Mouse (Mus musculus): Measurements from ENCODE around the gene Cpt1a. TPM values are rescaled to one million over a fixed set of nuclear protein-coding genes. Genes with fewer than 3 reads are reported as not detected.

The Cpt1a gene
- polyA plus RNA-seq, 1 experiment from 2014 or later = 5.8 TPM

DNA sequence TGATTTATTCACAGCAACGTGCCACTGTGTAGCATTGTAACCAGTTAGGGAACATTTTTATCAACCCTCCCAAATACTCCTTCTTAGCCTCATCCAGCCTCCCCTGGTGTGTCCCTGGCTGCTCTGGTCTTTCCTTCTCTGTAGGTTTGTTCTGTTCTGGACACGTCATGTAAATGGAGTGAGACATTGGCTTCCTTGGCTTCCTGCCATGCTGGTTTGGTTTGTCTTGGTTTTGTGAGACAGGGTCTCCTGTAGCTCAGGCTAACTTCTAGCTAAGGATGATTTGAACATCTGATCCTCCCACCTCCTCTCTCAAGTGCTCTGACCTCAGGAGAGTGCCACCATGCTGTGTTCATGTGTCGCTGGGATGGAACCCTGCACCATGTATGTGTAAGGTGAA, 21.8 kb downstream of the Cpt1a start:
- Histone ChIP-seq H3K4me3 (replicated peaks) (no peak overlapping the region), H3K9me3 (replicated peaks) (no peaks in the 10 kb centered on the region)
- 60% methylated on average over 3 of the region's 3 CpGs for WGBS (ENCODE audit: insufficient replicate concordance)

DNA sequence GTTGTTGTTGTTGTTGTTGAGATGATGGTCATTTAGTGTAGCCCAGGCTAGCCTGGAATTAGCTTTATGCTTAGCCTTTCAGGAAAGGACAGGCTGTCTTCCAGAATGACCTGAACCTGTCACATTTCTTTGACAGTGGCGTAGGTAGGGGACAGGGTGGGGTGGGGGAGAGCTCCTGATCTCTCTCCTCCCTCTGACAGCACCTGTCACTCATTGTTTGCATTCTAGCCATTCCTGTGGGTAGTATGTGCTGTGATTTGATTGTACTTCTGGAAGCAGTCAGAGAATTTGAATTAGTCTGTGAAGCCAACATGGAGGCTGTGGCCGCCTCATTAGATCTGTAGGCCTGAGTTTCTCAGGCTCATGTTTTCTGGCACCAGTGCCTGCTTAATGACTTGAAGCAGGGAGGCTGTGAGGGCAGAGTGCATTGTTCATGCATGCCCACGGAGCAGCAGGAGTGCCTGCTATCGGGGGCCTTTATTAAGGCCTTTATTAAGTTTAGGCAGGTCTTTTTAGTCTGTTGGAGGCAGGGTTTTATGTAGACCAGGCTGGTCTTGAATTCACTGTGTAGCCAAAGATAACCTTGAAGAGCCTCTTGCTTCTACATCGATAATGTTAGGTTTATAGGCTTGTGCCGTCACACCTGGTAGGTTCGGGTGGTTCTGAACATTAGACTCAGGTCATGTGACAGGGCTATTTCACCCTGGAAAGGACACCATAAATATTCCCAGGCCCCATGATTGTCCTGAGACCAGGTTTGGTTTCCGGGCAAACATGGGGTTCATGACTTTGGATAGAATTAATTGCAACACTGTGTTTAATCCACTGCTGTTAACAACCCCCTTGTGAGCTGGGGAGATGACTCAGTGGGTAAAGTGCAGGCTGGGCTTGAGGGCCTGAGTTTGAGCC, 22.8 kb downstream of the Cpt1a start:
- Histone ChIP-seq H3K9me3 (replicated peaks) (no peaks in the 10 kb centered on the region), H3K36me3 (replicated peaks) (no peaks in the 10 kb centered on the region), H3K4me1 (replicated peaks) (no peaks in the 10 kb centered on the region; the same call in 1 of the 2 replicates), H3K27me3 (no peaks in the 10 kb centered on the region), H3K4me2 (no peak overlapping the region), H3K4me3 (replicated peaks) (no peak overlapping the region), H3K27ac (replicated peaks) (no peak overlapping the region), H3K9ac (no peak overlapping the region)
- WGBS (ENCODE audit: insufficient replicate concordance) = 72% methylated on average over 8 of the region's 8 CpGs
- no peak for ATAC-seq (ENCODE audit: insufficient read depth)

More for the DNA sequence above, 21.8 kb downstream of the Cpt1a start:
- ATAC-seq (ENCODE audit: insufficient read depth) = no peak
- no peak overlapping the region for H3K27ac ChIP-seq (replicated peaks)
- H3K9ac ChIP-seq = no peak overlapping the region
- H3K27me3 ChIP-seq = no peaks in the 10 kb centered on the region
- no peaks in the 10 kb centered on the region; the same call in 1 of the 2 replicates for H3K4me1 ChIP-seq (replicated peaks)
- H3K4me2 ChIP-seq = no peak overlapping the region
- no peaks in the 10 kb centered on the region for H3K36me3 ChIP-seq (replicated peaks)

DNA sequence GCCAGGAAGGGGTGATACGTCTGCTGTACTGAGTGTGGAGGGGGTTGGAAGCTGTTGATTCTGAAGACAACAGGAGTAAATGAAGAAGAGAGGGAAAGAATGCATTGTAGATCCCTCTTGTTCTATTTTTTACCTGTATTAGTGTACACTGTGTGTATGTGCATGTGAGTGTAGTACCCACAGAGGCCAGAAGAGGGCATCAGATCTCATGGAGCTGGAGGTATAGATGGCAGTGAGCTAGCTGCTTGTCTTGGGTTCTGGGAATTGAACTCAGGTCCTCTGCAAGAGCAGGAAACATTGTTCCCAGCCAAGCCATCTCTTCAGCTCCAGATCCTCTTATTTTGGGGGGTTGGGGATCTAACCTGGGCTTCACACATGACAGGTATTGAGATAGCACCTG, 25.6 kb downstream of the Cpt1a start:
- Histone ChIP-seq H3K9me3 (replicated peaks) (no peaks in the 10 kb centered on the region), H3K4me3 (replicated peaks) (no peak overlapping the region), H3K27me3 (no peaks in the 10 kb centered on the region), H3K4me2 (no peak overlapping the region), H3K27ac (replicated peaks) (no peak overlapping the region), H3K4me1 (replicated peaks) (no peaks in the 10 kb centered on the region; the same call in 1 of the 2 replicates), H3K9ac (no peak overlapping the region), H3K36me3 (replicated peaks) (no peaks in the 10 kb centered on the region)
- no peak for ATAC-seq (ENCODE audit: insufficient read depth)
- WGBS (ENCODE audit: insufficient replicate concordance) = 81% methylated on average over 1 of the region's 1 CpGs

DNA sequence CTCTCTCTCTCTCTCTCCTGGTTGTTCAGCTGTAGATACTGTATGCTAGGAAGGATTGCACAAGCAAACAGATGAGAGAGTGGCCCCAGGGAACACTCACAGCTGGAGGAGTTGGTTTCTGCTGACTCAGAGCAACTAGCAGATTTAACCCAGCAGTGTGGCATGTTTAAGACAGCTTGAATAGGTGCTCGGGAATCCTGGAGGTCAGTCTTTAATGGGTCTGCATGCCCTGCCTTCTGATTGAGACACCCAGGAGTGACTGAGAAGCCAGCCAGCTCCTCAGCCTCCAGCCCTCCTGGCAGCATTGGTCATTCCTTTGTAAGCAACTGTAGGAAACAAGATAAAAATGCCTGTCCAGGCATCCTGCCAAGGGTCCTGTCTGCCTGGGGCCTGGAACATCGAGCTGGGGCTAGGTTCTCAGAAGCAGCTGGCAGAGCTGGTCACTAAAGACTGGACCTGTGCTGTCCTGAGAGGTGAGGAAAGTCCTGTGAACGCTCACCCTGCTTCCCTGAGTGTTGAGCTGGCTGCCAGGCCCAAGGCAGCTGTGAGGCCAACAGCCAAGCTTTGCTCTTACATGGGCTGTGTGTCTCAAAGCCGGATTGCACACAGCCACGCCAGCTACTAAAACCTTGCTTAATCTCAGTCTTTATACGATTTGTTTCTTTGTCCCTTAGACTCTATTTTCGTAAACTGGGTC, 31.4 kb downstream of the Cpt1a start:
- 54% methylated on average over 7 of the region's 7 CpGs for WGBS (ENCODE audit: insufficient replicate concordance)
- peaks cover 13% of the 10 kb centered on the region; the same call in 1 of the 2 replicates for H3K36me3 ChIP-seq (replicated peaks)
- H3K9ac ChIP-seq = no peak overlapping the region; the same call in 1 of the 2 replicates
- peaks cover 7% of the 10 kb centered on the region for H3K4me1 ChIP-seq (replicated peaks)
- 0 out of 2 replicates have a peak, but pooled peaks cover 2% of the 10 kb centered on the region for H3K9me3 ChIP-seq (replicated peaks)
- no peaks in the 10 kb centered on the region for H3K27me3 ChIP-seq
- H3K4me3 ChIP-seq (replicated peaks) = no peak overlapping the region
- H3K4me2 ChIP-seq = no peak overlapping the region
- no peak for ATAC-seq (ENCODE audit: insufficient read depth)
- H3K27ac ChIP-seq (replicated peaks) = no peak overlapping the region

DNA sequence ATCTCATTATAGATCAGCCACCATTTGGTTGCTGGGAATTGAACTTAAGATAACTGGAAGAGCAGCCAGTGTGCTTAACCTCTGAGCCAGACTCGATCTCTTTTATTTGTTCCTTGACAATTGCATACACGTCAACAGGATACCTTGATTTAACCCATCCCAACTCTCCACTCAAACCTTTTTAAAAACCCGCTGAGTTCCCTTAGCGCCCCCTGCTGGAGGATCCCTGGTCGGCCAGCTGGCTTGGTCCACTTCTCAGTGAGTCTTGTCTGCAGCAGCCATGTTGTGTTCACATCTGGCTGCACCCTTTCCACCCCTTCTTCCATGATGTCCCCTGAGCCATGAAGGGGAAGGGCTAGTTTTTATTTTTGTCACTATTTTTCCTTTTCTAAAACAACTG, 33.0 kb downstream of the Cpt1a start:
- peaks cover 17% of the 10 kb centered on the region; the same call in 1 of the 2 replicates for H3K36me3 ChIP-seq (replicated peaks)
- WGBS (ENCODE audit: insufficient replicate concordance) = 69% methylated on average over 5 of the region's 5 CpGs
- no peak for ATAC-seq (ENCODE audit: insufficient read depth)

DNA sequence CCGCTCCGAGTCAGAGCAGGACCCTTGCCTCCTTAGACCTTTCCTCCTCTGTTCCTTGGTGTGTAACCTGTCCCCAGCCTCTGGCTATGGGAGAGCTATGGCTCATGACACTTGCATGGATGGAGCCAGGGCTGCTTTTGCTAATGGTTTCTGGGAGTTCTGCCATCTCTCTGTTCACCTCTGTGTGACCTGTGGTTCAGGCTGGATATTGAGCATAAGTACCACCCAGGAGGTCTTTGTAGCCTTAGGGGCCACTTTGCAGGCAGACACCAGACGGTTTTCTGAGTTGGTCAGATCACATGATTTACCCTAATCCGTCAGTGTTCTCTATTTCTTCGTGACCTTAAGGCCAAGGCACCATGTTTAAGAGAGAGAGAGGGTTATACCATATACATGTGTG, 34.4 kb downstream of the Cpt1a start:
- ATAC-seq (ENCODE audit: insufficient read depth) = no peak
- Histone ChIP-seq H3K27me3 (no peaks in the 10 kb centered on the region), H3K4me1 (replicated peaks) (peaks cover 13% of the 10 kb centered on the region), H3K9me3 (replicated peaks) (0 out of 2 replicates have a peak, but pooled peaks cover 2% of the 10 kb centered on the region), H3K36me3 (replicated peaks) (peaks cover 17% of the 10 kb centered on the region; the same call in 1 of the 2 replicates), H3K4me2 (no peak overlapping the region), H3K4me3 (replicated peaks) (no peak overlapping the region), H3K27ac (replicated peaks) (no peak overlapping the region), H3K9ac (no peak overlapping the region)
- WGBS (ENCODE audit: insufficient replicate concordance) = 76% methylated on average over 5 of the region's 5 CpGs

More for the DNA sequence above, 33.0 kb downstream of the Cpt1a start:
- H3K4me3 ChIP-seq (replicated peaks) = no peak overlapping the region
- no peak overlapping the region for H3K9ac ChIP-seq
- no peak overlapping the region for H3K4me2 ChIP-seq
- H3K4me1 ChIP-seq (replicated peaks) = peaks cover 7% of the 10 kb centered on the region
- H3K27me3 ChIP-seq = no peaks in the 10 kb centered on the region
- H3K27ac ChIP-seq (replicated peaks) = no peak overlapping the region
- H3K9me3 ChIP-seq (replicated peaks) = 0 out of 2 replicates have a peak, but pooled peaks cover 2% of the 10 kb centered on the region

DNA sequence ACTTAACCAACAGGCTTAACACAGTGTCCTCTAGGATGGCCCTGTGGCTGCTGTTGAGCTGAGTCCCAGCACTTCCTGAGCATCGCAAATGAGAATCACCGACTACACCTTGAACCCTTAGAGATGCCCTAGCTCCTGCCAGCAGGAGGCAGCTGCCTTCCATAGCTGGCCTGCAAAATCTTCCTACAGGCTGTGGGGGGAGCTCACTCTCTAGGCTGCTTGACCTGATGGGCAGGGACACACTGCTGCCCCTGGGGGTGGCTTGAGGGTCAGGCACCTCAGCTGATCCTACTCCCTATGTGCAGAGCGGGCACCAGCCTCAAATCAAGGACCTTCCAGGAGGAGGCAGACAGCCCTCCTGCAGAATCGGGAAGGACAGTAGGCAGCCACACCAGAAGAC, 35.5 kb downstream of the Cpt1a start:
- no peak overlapping the region for H3K9ac ChIP-seq
- 0 out of 2 replicates have a peak, but pooled peaks cover 2% of the 10 kb centered on the region for H3K9me3 ChIP-seq (replicated peaks)
- WGBS (ENCODE audit: insufficient replicate concordance) = 78% methylated on average over 4 of the region's 4 CpGs
- no peak overlapping the region for H3K4me2 ChIP-seq
- no peak overlapping the region for H3K4me3 ChIP-seq (replicated peaks)
- H3K27me3 ChIP-seq = no peaks in the 10 kb centered on the region
- peaks cover 13% of the 10 kb centered on the region for H3K4me1 ChIP-seq (replicated peaks)
- ATAC-seq (ENCODE audit: insufficient read depth) = no peak
- peaks cover 21% of the 10 kb centered on the region; the same call in 1 of the 2 replicates for H3K36me3 ChIP-seq (replicated peaks)
- H3K27ac ChIP-seq (replicated peaks) = no peak overlapping the region

DNA sequence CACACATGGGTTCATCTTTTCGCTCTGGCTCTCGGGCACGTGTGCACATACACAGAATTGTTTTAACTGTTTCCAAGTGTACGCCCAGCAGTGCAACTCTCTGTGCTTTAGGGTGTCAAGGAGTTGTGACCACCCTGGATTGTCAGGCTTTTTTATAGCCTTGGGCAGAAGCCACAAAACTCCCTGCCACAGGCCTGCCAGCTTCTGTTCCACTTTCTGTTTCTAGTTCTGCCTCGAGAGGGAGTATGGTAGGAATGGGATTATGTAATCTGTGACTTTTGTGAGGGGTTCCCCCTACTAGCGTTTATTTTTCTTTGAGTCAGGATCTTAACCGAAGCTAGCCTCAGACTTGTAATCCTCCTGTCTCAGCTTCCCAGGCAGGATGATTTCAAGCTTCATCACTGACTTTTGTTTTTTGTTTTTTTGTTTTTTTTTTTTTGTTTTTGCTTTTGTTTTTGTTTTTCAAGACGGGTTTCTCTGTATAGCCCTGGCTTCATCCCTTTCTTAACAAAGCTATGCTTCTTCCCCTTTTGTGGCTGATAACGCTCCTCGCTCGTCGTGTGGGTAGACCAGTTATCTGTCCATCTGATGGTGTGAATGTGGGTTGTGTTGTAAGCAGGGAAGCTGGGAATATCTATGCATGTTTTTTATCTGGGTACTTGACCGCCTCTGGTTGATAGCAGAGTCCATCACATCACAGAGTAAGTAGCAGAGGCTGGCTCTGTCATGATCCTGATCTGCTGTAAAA, 37.9 kb downstream of the Cpt1a start:
- H3K27ac ChIP-seq (replicated peaks) = no peak overlapping the region
- no peaks in the 10 kb centered on the region for H3K27me3 ChIP-seq
- 36% methylated on average over 13 of the region's 13 CpGs for WGBS (ENCODE audit: insufficient replicate concordance)
- H3K9me3 ChIP-seq (replicated peaks) = 0 out of 2 replicates have a peak, but pooled peaks cover 2% of the 10 kb centered on the region
- peaks cover 31% of the 10 kb centered on the region for H3K36me3 ChIP-seq (replicated peaks)
- H3K9ac ChIP-seq = no peak overlapping the region
- no peak for ATAC-seq (ENCODE audit: insufficient read depth)
- no peak overlapping the region for H3K4me3 ChIP-seq (replicated peaks)
- peak overlapping the region; percentile 8 for H3K4me2 ChIP-seq
- peaks cover 5% of the 10 kb centered on the region; the same call in 1 of the 2 replicates for H3K4me1 ChIP-seq (replicated peaks)

DNA sequence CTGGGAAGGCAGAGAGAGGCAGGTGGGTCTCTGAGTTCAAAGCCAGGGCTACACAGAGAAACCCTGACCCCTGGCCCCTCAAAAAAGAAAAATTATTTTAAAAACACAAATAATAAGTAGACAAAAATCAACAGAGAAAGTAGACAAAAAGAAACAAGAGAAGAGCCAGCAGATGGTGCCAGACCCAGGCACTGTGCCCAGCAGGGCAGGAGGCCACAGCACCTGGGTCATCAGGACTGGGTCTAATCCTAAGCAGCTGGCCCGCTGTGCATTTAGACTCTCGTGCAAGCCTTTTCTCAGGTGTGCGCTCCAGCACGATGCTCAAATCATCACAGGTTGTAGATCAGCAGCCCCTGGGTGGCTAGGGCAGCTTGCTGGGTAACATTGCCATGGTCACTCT, 41.4 kb downstream of the Cpt1a start:
- H3K36me3 ChIP-seq (replicated peaks) = peaks cover 30% of the 10 kb centered on the region
- peaks cover 5% of the 10 kb centered on the region; the same call in 1 of the 2 replicates for H3K4me1 ChIP-seq (replicated peaks)
- no peak overlapping the region for H3K4me3 ChIP-seq (replicated peaks)
- no peak overlapping the region for H3K4me2 ChIP-seq
- no peaks in the 10 kb centered on the region for H3K9me3 ChIP-seq (replicated peaks)
- H3K27ac ChIP-seq (replicated peaks) = no peak overlapping the region
- WGBS (ENCODE audit: insufficient replicate concordance) = 80% methylated on average over 4 of the region's 4 CpGs
- no peak for ATAC-seq (ENCODE audit: insufficient read depth)
- no peak overlapping the region for H3K9ac ChIP-seq
- H3K27me3 ChIP-seq = no peaks in the 10 kb centered on the region

DNA sequence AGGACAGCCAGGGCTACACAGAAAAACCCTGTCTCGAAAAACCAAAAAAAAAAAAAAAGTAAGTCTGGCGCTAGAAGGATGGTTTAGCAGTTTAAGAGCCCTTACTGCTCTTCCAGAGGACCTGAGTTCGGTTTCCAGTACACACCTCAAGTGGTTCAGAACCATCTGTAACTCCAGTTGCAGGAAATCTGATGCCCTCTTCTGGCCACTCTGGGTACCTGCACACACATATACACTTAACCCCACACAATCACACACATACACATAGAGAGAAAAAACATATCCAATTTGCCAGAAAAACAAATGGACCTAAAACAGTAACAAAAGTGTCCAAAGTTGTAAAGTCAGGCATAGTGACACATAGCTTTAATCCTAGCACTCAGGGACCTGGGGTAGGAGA, 43.0 kb downstream of the Cpt1a start:
- Histone ChIP-seq H3K9me3 (replicated peaks) (no peaks in the 10 kb centered on the region), H3K4me3 (replicated peaks) (no peak overlapping the region), H3K27ac (replicated peaks) (no peak overlapping the region), H3K4me1 (replicated peaks) (peaks cover 5% of the 10 kb centered on the region; the same call in 1 of the 2 replicates), H3K27me3 (no peaks in the 10 kb centered on the region), H3K36me3 (replicated peaks) (peaks cover 26% of the 10 kb centered on the region), H3K4me2 (no peak overlapping the region), H3K9ac (no peak overlapping the region)
- WGBS (ENCODE audit: insufficient replicate concordance) = 74% methylated on average over 3 of the region's 3 CpGs
- ATAC-seq (ENCODE audit: insufficient read depth) = no peak
